Mouse (Mus musculus) frontal cortex, postnatal 10 days (tissue): ENCODE measurements around the gene Ankrd31.
A peak's percentile ranks its signal among the peaks of the same experiment; 100 is the strongest.
"Not testable (repeated sequence)": the region's sequence is repeated elsewhere in the genome, so short reads cannot be mapped to it uniquely, and the experiment has no call there.

ENCODE experiments used
- DNase-seq, 2 experiments: peaks; one replicate each; pipeline ENCODE4 v3.0.0; 2022; ENCODE audit warnings: low spot score in 2 of 2, mixed read lengths in 1 of 2

Gene Ankrd31

GRCm38 (mm10) chr13:96855191-96855590, 107.1 kb downstream of the Ankrd31 start:
- DNase-seq, result peak; percentile 12 to 50

GRCm38 (mm10) chr13:96859161-96859560, 111.1 kb downstream of the Ankrd31 start:
- DNase-seq, result no peak

GRCm38 (mm10) chr13:96870742-96871141, 122.7 kb downstream of the Ankrd31 start:
- no peak for DNase-seq

- DNase-seq, result no peak
Observed at GRCm38 (mm10) chr13:96874071-96874470, 126.0 kb downstream of the Ankrd31 start.

- DNase-seq, result peak; percentile 6 to 17
Observed at GRCm38 (mm10) chr13:96878220-96879057, 130.4 kb downstream of the Ankrd31 start.

GRCm38 (mm10) chr13:96884534-96884933, 136.5 kb downstream of the Ankrd31 start:
- DNase-seq, result no peak

- no peak for DNase-seq
Observed at GRCm38 (mm10) chr13:96889985-96890384, 141.9 kb downstream of the Ankrd31 start.

GRCm38 (mm10) chr13:96895144-96895543, 147.1 kb downstream of the Ankrd31 start:
- no peak for DNase-seq

- no peak for DNase-seq
Observed at GRCm38 (mm10) chr13:96906717-96907116, 158.6 kb downstream of the Ankrd31 start.

- DNase-seq, result no peak
Observed at GRCm38 (mm10) chr13:96911202-96911601, 163.1 kb downstream of the Ankrd31 start.

- not testable (repeated sequence) for DNase-seq
Observed at GRCm38 (mm10) chr13:96923134-96923533, 175.1 kb downstream of the Ankrd31 start.

- DNase-seq, result no peak
Observed at GRCm38 (mm10) chr13:96923999-96924961, 176.2 kb downstream of the Ankrd31 start, which contains the start of gene Gcnt4. TSS of gene Gcnt4 (plus strand) at chr13:96924689.

GRCm38 (mm10) chr13:96924985-96925745, 177.1 kb downstream of the Ankrd31 start:
- DNase-seq, result no peak

- no peak for DNase-seq
Observed at GRCm38 (mm10) chr13:96925991-96926725, 178.1 kb downstream of the Ankrd31 start.

GRCm38 (mm10) chr13:96927781-96928180, 179.7 kb downstream of the Ankrd31 start:
- no peak for DNase-seq

- peak in 1 of 2 experiments; percentile 53 for DNase-seq
Observed at GRCm38 (mm10) chr13:96928432-96929039, 180.5 kb downstream of the Ankrd31 start.

GRCm38 (mm10) chr13:96932745-96933144, 184.7 kb downstream of the Ankrd31 start:
- peak in 1 of 2 experiments; percentile 34 for DNase-seq

GRCm38 (mm10) chr13:96933367-96933766, 185.3 kb downstream of the Ankrd31 start:
- no peak for DNase-seq

GRCm38 (mm10) chr13:96936173-96936777, 188.2 kb downstream of the Ankrd31 start:
- no peak for DNase-seq

GRCm38 (mm10) chr13:96937059-96937558, 189.0 kb downstream of the Ankrd31 start:
- DNase-seq, result no peak
